Mouse (Mus musculus) adrenal gland, postnatal 14 days (tissue): Measurements from ENCODE around the gene Olfr1281. TPM values are rescaled to one million over a fixed set of nuclear protein-coding genes. Genes with fewer than 3 reads are reported as not detected.
"Not testable (repeated sequence)": the region's sequence is repeated elsewhere in the genome, so short reads cannot be mapped to it uniquely, and the experiment has no call there.

Experiments used
- DNase-seq: peaks from one replicate; pipeline ENCODE4 v3.0.0; 2021; ENCODE audit warnings: mixed read lengths
- long read RNA-seq, 2 experiments: library from polyadenylated mRNA; stranded (forward); transcript quantifications; one replicate each; pipeline ENCODE4 v2.0.0; 2021
- total RNA-seq: library from RNA; stranded (reverse); gene quantifications from 2 replicates; pipeline ENCODE4 v1.2.3, GENCODE M21; 2021

The Olfr1281 gene
- not detected in 2 replicates for total RNA-seq
- long read RNA-seq, experiment 1, result 0 reads
- long read RNA-seq, experiment 2, result 0 reads

DNA sequence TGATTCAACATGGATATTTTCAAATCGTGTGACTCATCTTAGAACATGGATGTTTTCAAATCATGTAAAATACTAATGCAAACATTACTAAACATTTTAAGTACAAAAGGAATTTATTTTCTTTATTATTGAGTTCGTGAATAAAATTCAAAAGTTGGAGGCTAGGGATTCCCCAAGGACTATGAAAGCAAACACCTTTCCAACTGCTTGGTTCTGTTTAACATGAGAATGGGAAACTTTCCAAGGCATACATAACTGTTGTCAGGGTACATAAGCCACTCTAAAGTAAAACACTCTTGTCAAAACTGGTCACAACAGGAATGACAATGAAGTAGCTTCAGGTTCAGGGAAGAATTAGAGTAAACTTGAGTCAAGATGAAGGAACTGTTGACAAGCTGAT is at the start of gene Olfr1281:
Olfr1281 (plus strand) TSS at position 301 of the 400 bp plus-strand sequence.
- no peak for DNase-seq

DNA sequence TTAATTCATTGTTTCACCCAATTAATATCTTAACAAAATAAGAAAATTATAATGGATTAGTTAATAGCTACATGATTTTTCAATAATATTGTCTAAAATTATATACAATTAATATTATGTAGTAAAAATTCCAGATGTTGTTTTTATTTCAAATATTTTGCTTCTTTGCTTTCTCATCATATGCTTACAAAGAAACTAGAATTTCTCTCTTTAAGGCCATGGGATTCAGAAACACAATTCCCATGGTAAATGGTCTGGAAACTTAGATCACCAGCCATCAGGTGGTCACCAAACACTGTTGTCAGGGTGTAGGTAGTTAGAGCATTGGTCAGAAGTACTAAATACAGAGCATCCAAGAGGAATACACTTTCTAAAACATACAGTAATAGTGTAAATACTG is 36.5 kb upstream of the Olfr1281 start, which contains the start of gene Olfr1278:
Olfr1278 (plus strand) TSS at position 301 of the 400 bp plus-strand sequence.
- DNase-seq, result no peak

DNA sequence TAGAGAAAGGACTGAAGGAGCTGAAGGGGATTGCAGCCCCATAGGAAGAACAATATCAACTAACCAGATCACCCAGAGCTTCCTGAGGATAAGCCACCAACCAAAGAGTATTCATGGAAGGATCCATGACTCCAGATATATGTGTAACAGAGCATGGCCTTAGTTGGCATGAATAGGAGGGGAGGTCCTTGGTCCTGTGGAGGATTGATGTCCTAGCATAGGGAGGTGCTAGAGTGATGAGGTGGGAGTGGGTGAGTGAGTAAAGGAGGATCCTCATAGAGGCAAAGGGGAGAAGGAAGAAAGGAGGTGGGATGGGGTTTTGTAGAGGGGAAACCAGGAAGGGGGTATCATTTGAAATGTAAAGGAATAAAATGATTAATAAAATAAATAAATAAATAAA is 27.8 kb upstream of the Olfr1281 start:
- no peak for DNase-seq

DNA sequence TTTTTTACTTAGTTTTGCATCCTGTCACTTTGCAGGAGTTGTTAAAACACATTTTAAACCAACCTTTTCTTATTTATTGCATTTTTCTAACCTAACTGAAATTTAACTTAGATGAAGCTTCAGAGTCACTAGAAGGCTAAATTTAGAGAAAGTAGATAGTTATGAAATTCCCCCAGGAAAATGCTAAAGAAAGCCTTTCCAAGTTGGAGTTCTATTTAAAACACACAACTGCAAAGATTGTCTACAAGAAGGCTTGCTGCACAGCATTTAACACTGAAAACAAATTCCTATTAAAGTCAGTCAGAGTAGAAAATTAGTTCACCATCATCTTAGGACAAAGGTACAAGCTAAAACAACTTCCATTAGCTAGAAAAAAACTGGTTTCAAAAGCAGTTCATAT is 25.9 kb upstream of the Olfr1281 start, which contains the start of gene Olfr1279:
Olfr1279 (plus strand) TSS at position 262 of the 400 bp plus-strand sequence.
- no peak for DNase-seq

DNA sequence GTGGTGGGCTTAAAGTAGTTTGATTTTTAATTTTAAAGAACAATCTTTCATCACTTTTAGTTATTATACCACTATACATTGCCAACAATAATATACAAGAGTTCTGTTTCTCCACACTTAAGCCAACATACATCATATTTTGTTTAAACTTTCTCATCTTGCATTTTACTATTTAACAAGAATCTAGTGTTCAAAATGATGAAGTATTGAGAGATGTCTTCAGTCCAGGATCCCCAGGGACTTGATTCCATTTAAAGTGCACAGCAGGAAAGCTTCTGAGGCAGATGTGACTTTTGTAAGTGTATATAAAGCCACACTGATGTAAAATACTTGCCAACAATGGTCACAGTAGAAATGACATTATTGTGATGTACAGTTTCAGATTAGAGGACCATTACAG is 12.6 kb upstream of the Olfr1281 start, which contains the start of gene Olfr1280:
Olfr1280 (plus strand) TSS at position 301 of the 400 bp plus-strand sequence.
- no peak for DNase-seq

DNA sequence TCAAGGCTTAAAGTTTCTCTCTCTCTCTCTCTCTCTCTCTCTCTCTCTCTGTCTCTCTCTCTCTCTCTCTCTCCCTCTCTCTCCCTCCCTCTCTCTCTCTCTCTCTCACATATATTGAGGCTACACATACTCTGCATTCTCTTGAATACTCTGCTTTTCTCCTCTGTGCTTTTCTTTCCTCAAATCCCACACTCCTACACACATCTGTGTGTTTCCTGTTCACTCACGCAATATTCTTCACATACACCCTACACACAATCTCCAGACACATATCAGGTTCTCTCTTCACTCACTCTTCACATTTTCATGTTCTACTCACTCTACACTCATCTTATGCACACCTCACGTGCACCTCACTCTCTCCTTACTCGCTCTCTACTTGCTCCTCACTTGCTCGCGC is 7.4 kb downstream of the Olfr1281 start:
- not testable (repeated sequence) for DNase-seq

DNA sequence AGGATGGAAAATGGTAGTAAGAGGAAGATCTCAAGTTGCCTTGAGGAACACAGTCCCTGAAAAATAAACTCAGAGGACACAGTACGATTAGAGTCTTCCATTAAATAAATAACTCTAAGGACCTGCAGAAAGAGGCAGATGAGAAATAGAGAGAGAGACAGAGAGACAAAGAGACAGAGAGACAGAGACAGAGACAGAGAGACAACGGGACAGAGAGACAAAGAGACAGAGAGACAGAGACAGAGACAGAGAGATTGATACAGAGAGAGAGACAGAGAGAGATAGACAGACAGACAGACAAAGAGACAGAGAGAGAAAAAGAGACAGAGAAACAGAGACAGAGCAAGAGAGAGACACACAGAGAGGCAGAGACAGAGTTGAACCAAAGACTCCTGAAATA is 9.7 kb downstream of the Olfr1281 start, which contains the start of gene Olfr1282:
Olfr1282 (minus strand) TSS at position 101 of the 400 bp plus-strand sequence.
- no peak for DNase-seq

DNA sequence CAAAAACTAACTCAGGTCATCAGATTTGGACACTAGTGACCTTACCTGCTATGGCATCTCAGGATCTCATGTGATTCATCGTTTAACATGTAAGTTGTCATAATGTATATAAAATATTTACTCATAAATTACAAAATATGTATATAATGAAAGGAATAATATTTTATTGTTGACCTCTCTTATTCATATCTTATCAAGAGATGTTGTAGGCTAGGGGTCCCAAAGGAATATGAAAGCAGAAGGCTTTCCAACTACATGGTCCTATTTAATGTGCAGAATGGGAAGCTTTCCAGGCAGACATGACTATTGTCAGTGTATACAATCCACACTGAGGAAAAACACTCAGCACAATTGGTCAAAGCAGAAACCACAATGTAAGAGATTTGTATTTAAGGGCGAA is 40.2 kb downstream of the Olfr1281 start, which contains the start of gene Olfr1283:
Olfr1283 (plus strand) TSS at position 301 of the 400 bp plus-strand sequence.
- no peak for DNase-seq

DNA sequence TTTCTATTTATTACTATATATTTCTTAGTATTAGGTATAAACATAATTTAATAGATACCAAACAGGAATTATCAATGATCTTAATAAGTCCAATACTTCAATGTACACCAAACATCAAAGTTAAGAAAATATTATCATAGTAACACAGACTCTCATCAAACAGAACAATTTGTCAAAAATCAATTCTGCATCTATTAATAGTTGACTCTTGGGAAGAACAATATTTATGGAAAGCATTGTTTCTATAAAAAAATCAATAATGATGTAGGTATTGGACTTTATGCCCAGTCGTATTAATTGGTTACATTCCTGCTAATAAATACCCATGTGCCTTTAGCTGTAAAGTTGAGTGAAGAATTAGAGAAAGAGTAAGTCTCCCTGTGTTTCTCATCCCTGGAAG is 48.9 kb downstream of the Olfr1281 start, which contains the start of gene Olfr1284:
Olfr1284 (plus strand) TSS at position 301 of the 400 bp plus-strand sequence.
- no peak for DNase-seq

Other genes starting within 250 kb of the Olfr1281 start
- not detected in 2 replicates for gene Gm13941, start 220.5 kb upstream of the Olfr1281 start, total RNA-seq
- gene Gm15130, start 173.6 kb upstream of the Olfr1281 start, total RNA-seq, result not detected in 2 replicates
- not detected in 2 replicates for gene 4930430A15Rik, start 96.9 kb upstream of the Olfr1281 start, total RNA-seq
- not detected in 2 replicates for gene Olfr1275, start 91.2 kb upstream of the Olfr1281 start, total RNA-seq
- gene Olfr1276, start 72.0 kb upstream of the Olfr1281 start, total RNA-seq, result not detected in 2 replicates
- not detected in 2 replicates for gene Olfr1277, start 52.4 kb upstream of the Olfr1281 start, total RNA-seq
- not detected in 2 replicates for gene Olfr1278, start 36.4 kb upstream of the Olfr1281 start, total RNA-seq
- gene Olfr1279, start 25.9 kb upstream of the Olfr1281 start, total RNA-seq, result not detected in 2 replicates
- not detected in 2 replicates for gene Olfr1280, start 12.5 kb upstream of the Olfr1281 start, total RNA-seq
- gene Olfr1282, start 9.6 kb downstream of the Olfr1281 start, total RNA-seq, result not detected in 2 replicates
- not detected in 2 replicates for gene Olfr1283, start 40.3 kb downstream of the Olfr1281 start, total RNA-seq
- gene Olfr1284, start 49.0 kb downstream of the Olfr1281 start, total RNA-seq, result not detected in 2 replicates
- gene Olfr1286, start 96.6 kb downstream of the Olfr1281 start, total RNA-seq, result not detected in 2 replicates
- gene Olfr1287, start 122.6 kb downstream of the Olfr1281 start, total RNA-seq, result not detected in 2 replicates
- gene Olfr1288, start 147.6 kb downstream of the Olfr1281 start, total RNA-seq, result not detected in 2 replicates
- not detected in 2 replicates for gene Olfr1289, start 154.3 kb downstream of the Olfr1281 start, total RNA-seq
- not detected in 2 replicates for gene Olfr1290, start 167.3 kb downstream of the Olfr1281 start, total RNA-seq
- gene Olfr1291-ps1, start 170.7 kb downstream of the Olfr1281 start, total RNA-seq, result not detected in 2 replicates
- not detected in 2 replicates for gene Olfr1293-ps, start 198.7 kb downstream of the Olfr1281 start, total RNA-seq
- gene Olfr1294, start 213.8 kb downstream of the Olfr1281 start, total RNA-seq, result not detected in 2 replicates
- not detected in 2 replicates for gene Olfr1295, start 243.2 kb downstream of the Olfr1281 start, total RNA-seq